Comparison of ENCODE assay signal across 8 mouse cellular contexts in the genomic region with DNA sequence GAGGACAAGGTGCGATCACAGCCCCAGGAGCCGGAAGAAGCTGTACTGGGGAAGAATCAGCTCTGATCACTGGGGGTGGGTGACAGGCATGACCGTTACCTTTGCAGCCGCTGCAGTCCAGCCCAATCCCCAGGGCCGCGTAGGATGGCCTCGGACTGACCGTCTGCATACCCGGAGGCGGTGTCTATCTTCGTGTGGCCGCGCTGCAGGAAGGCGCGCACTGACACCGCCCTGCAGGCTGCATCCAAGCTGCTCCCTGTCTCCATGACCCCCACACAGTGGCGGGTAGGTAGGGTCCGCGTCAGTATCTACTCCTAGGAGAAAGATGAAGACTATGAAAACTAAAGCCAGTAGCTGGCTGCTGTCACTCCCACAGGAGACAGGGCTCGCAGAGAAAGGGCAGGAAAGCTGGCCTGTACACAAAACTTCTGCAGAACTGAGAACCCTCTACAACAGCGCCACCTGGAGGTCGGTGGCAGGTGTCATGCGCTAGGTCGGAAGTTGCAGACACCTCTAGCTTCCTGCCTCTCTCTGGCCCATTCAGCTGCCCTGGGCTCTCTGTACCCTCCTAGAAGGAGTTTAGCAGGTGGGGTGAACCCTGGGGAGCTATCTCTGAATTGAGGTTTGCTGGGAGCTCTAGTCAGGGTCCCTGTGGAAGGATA. TPM values are rescaled to one million over a fixed set of nuclear protein-coding genes. Genes with fewer than 3 reads are reported as not detected.
DNase-seq lines count a peak whose midpoint lies in the region; ATAC-seq lines count a peak whose summit lies in the region.

No protein-coding gene starts in this region.

- DNase-seq in WW6 (ENCODE audit: low read depth, low spot score), result peak; percentile 80
- peak; percentile 49 for DNase-seq in cerebellum, adult 9-11 months
- peak; percentile 32 to 37 for DNase-seq in frontal cortex, postnatal 25 days (ENCODE audit: low spot score in 2 of 2)
- peak; percentile 54 for DNase-seq in layer of hippocampus, postnatal 14 days (ENCODE audit: low spot score in 2 of 2)
- peak; percentile 80 to 88 for DNase-seq in lung, postnatal 4 days
- DNase-seq in right cerebral cortex, postnatal 14 days, result peak; percentile 78
- DNase-seq in urinary bladder, postnatal 25 days (ENCODE audit: low spot score), result peak; percentile 81

- H3K4me3 ChIP-seq in hindbrain, embryonic 12.5 days, result no peak overlapping the region

- peak overlapping the region; percentile 33 for H3K4me2 ChIP-seq in hindbrain, embryonic 12.5 days (replicated peaks)

- no peaks in the 10 kb centered on the region for H3K36me3 ChIP-seq in hindbrain, embryonic 12.5 days

- H3K4me1 ChIP-seq in hindbrain, embryonic 12.5 days, result no peaks in the 10 kb centered on the region

- no peaks in the 10 kb centered on the region for H3K9me3 ChIP-seq in hindbrain, embryonic 12.5 days (replicated peaks)

- H3K27me3 ChIP-seq in hindbrain, embryonic 12.5 days, result peaks cover 27% of the 10 kb centered on the region

- peak overlapping the region; percentile 39; the same call in 1 of the 2 replicates for H3K9ac ChIP-seq in hindbrain, embryonic 12.5 days

- WGBS in hindbrain, embryonic 12.5 days, result 25% methylated on average over 24 of the region's 24 CpGs

- H3K27ac ChIP-seq in hindbrain, embryonic 12.5 days, result no peak overlapping the region

- ATAC-seq in hindbrain, embryonic 12.5 days (ENCODE audit: low FRiP score), result no peak

RNA-seq across cellular contexts. Expression of gene Mrto4, which starts 15.4 kb away (rescaled TPM):
- polyA plus RNA-seq in hindbrain, embryonic 12.5 days (2016; fragmentation: Nextera tagmentation; extraction: Ambion mirVana), result 89.2 and 91.4 TPM in 2 replicates
- total RNA-seq in layer of hippocampus, postnatal 14 days (2021), result 10 to 100 TPM; 45.7 to 48.2 TPM

RNA-seq across cellular contexts. Expression of gene Emc1, which starts 15.4 kb away (rescaled TPM):
- 42.5 and 43.6 TPM in 2 replicates for polyA plus RNA-seq in hindbrain, embryonic 12.5 days (2016; fragmentation: Nextera tagmentation; extraction: Ambion mirVana)
- total RNA-seq in layer of hippocampus, postnatal 14 days (2021), result 10 to 100 TPM; 83.6 to 88.6 TPM

RNA-seq across cellular contexts. Expression of gene Ubr4, which starts 15.5 kb away (rescaled TPM):
- polyA plus RNA-seq in hindbrain, embryonic 12.5 days (2016; fragmentation: Nextera tagmentation; extraction: Ambion mirVana), result 79.7 and 80.1 TPM in 2 replicates
- 100 to 1,000 TPM; 154 to 171 TPM for total RNA-seq in layer of hippocampus, postnatal 14 days (2021)

RNA-seq across cellular contexts. Expression of gene Akr7a5, which starts 26.4 kb away (rescaled TPM):
- 70.0 and 76.2 TPM in 2 replicates for polyA plus RNA-seq in hindbrain, embryonic 12.5 days (2016; fragmentation: Nextera tagmentation; extraction: Ambion mirVana)
- 10 to 100 TPM; 28.2 to 29.7 TPM for total RNA-seq in layer of hippocampus, postnatal 14 days (2021)

RNA-seq across cellular contexts. Expression of gene Pqlc2, which starts 26.4 kb away (rescaled TPM):
- polyA plus RNA-seq in hindbrain, embryonic 12.5 days (2016; fragmentation: Nextera tagmentation; extraction: Ambion mirVana), result 14.4 and 14.8 TPM in 2 replicates
- 10 to 100 TPM; 11.9 to 16.8 TPM for total RNA-seq in layer of hippocampus, postnatal 14 days (2021)
